ENCODE assay signal across 22 mouse cellular contexts in the genomic region with DNA sequence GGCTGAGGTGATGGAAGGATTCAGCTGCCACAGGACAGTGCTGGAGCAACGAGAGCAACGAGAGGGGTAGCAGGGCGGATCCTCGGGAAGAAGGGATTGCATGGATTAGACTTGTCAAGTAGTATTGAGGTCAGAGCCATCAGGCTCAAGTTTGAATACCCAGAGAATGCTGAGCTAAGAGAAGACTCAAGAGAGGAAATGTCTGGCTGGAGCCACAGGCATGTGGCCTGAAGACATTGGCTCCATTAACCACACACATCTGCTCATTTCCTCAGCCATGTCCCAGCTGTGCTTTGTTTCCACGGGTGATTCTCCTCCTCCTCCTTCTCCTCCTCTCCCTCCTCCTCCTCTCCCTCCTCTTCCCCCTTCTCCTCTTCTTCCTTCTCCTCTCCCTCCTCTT. TPM values are rescaled to one million over a fixed set of nuclear protein-coding genes. Genes with fewer than 3 reads are reported as not detected.
A peak's percentile ranks its signal among the peaks of the same experiment; 100 is the strongest.
DNase-seq lines count a peak whose midpoint lies in the region; ATAC-seq lines count a peak whose summit lies in the region.
"Had no signal": no experiment of that assay in that cellular context is flagged by ENCODE, and none has a peak within 500 bp of the region (broad histone marks: within the 10 kb centered on the region; RNA-seq: fewer than 3 reads in every experiment).

No protein-coding gene starts in this region.

- peak; percentile 56 for DNase-seq in embryonic facial prominence, embryonic 14.5 days (ENCODE audit: low spot score)
- DNase-seq in embryonic facial prominence, embryonic 10.5 days (ENCODE audit: low spot score) = no peak
- DNase-seq in kidney, postnatal 10 days = peak; percentile 44
- no peak for DNase-seq in kidney, adult 18-20 months
- peak; percentile 14 to 45 for DNase-seq in heart, postnatal 14 days
- DNase-seq in skeletal muscle tissue, adult 2 months (ENCODE audit: low read depth, low spot score) = peak; percentile 19
- DNase-seq in thymus, postnatal 4 days = no peak
- no peak for DNase-seq in urinary bladder, postnatal 36 days (ENCODE audit: low spot score in 2 of 2)
- DNase-seq: adrenal gland, postnatal 25 days; cerebellum, adult 8-10 months; lung, postnatal 4 days; thymus, adult 18-20 months had no signal

- intact Hi-C loops in heart, postnatal 14 days (cut with DNase I) = no loop called here

- no peaks in the 10 kb centered on the region for H3K27me3 ChIP-seq in embryonic facial prominence, embryonic 14.5 days (replicated peaks; ENCODE audit: control insufficient read depth, insufficient read depth, low read length)
- H3K27me3 ChIP-seq in embryonic facial prominence, embryonic 10.5 days (replicated peaks; ENCODE audit: low read depth, poor library complexity, severe bottlenecking) = no peaks in the 10 kb centered on the region
- H3K27me3 ChIP-seq: forebrain, embryonic 15.5 days; kidney, embryonic 15.5 days; midbrain, embryonic 15.5 days had no signal

- no peak overlapping the region for H3K4me2 ChIP-seq in embryonic facial prominence, embryonic 14.5 days (ENCODE audit: low read depth, low read length)
- H3K4me2 ChIP-seq: forebrain, embryonic 15.5 days; kidney, embryonic 15.5 days; midbrain, embryonic 15.5 days had no signal

- no peak overlapping the region for H3K4me3 ChIP-seq in embryonic facial prominence, embryonic 14.5 days (ENCODE audit: low read depth, low read length)
- no peak overlapping the region for H3K4me3 ChIP-seq in embryonic facial prominence, embryonic 10.5 days
- H3K4me3 ChIP-seq: forebrain, embryonic 15.5 days; kidney, embryonic 15.5 days; midbrain, embryonic 15.5 days had no signal

- no peak for ATAC-seq in embryonic facial prominence, embryonic 14.5 days (ENCODE audit: low read depth)
- ATAC-seq: forebrain, embryonic 15.5 days; hindbrain, embryonic 16.5 days; midbrain, embryonic 15.5 days had no signal

- 63% methylated on average over 5 of the region's 5 CpGs for WGBS in embryonic facial prominence, embryonic 14.5 days
- WGBS in embryonic facial prominence, embryonic 10.5 days = 72% methylated on average over 5 of the region's 5 CpGs

- peaks cover 12% of the 10 kb centered on the region; the same call in 1 of the 2 replicates for H3K4me1 ChIP-seq in embryonic facial prominence, embryonic 14.5 days (ENCODE audit: control insufficient read depth, insufficient read depth, low read length)
- H3K4me1 ChIP-seq in embryonic facial prominence, embryonic 10.5 days = peaks cover 32% of the 10 kb centered on the region
- H3K4me1 ChIP-seq: forebrain, embryonic 15.5 days had no signal

- H3K9ac ChIP-seq in embryonic facial prominence, embryonic 14.5 days (ENCODE audit: low read depth, low read length) = no peak overlapping the region
- H3K9ac ChIP-seq: forebrain, embryonic 15.5 days; kidney, embryonic 15.5 days; liver, embryonic 14.5 days; midbrain, embryonic 15.5 days had no signal

- H3K36me3 ChIP-seq in embryonic facial prominence, embryonic 14.5 days (ENCODE audit: control insufficient read depth, insufficient read depth, low read length) = no peaks in the 10 kb centered on the region
- no peaks in the 10 kb centered on the region for H3K36me3 ChIP-seq in embryonic facial prominence, embryonic 10.5 days (replicated peaks)
- H3K36me3 ChIP-seq: forebrain, embryonic 15.5 days; kidney, embryonic 15.5 days; midbrain, embryonic 15.5 days had no signal

- no peak overlapping the region for H3K27ac ChIP-seq in embryonic facial prominence, embryonic 14.5 days (replicated peaks; ENCODE audit: low read depth, low read length)
- H3K27ac ChIP-seq in embryonic facial prominence, embryonic 10.5 days (replicated peaks) = no peak overlapping the region
- H3K27ac ChIP-seq: forebrain, embryonic 15.5 days; kidney, embryonic 15.5 days; liver, embryonic 14.5 days; midbrain, embryonic 15.5 days had no signal

- H3K9me3 ChIP-seq in embryonic facial prominence, embryonic 14.5 days (ENCODE audit: control insufficient read depth, low read length) = no peaks in the 10 kb centered on the region
- no peaks in the 10 kb centered on the region for H3K9me3 ChIP-seq in embryonic facial prominence, embryonic 10.5 days
- H3K9me3 ChIP-seq: forebrain, embryonic 15.5 days; kidney, embryonic 15.5 days; midbrain, embryonic 15.5 days had no signal

RNA-seq across cellular contexts. Expression of gene Reg4, which starts 22.2 kb away (rescaled TPM):
- polyA plus RNA-seq in embryonic facial prominence, embryonic 14.5 days (2014; fragmentation: Nextera tagmentation; extraction: Ambion mirVana) = not detected in 2 replicates
- not detected in 2 replicates for polyA plus RNA-seq in embryonic facial prominence, embryonic 10.5 days (2016; fragmentation: Nextera tagmentation; extraction: Ambion mirVana)
- total RNA-seq in heart, postnatal 14 days (2021) = not detected
- total RNA-seq: adrenal gland, postnatal 25 days; CH12.LX; gastrocnemius, adult 8-10 months; layer of hippocampus, postnatal 14 days had no signal
- polyA plus RNA-seq: forebrain, embryonic 15.5 days; heart, embryonic 16.5 days; hindbrain, embryonic 16.5 days; limb, embryonic 11.5 days; liver, embryonic 14.5 days; midbrain, embryonic 15.5 days had no signal

RNA-seq across cellular contexts. Expression of gene Adam30, which starts 39.3 kb away (rescaled TPM):
- not detected in 2 replicates for polyA plus RNA-seq in embryonic facial prominence, embryonic 14.5 days (2014; fragmentation: Nextera tagmentation; extraction: Ambion mirVana)
- polyA plus RNA-seq in embryonic facial prominence, embryonic 10.5 days (2016; fragmentation: Nextera tagmentation; extraction: Ambion mirVana) = not detected in 2 replicates
- under 1 TPM in 1 of 2 experiments, not detected in 1; 0.15 TPM for total RNA-seq in heart, postnatal 14 days (2021)
- total RNA-seq: adrenal gland, postnatal 25 days; CH12.LX; gastrocnemius, adult 8-10 months; layer of hippocampus, postnatal 14 days had no signal
- polyA plus RNA-seq: forebrain, embryonic 15.5 days; heart, embryonic 16.5 days; hindbrain, embryonic 16.5 days; kidney, embryonic 15.5 days; limb, embryonic 11.5 days; liver, embryonic 14.5 days; midbrain, embryonic 15.5 days had no signal

Comparison
In these comparisons a context has a peak if more than half of its experiments do, and no peak if none do; other contexts are left out.
1. DNase-seq: peak in embryonic facial prominence, embryonic 14.5 days (single experiment), kidney, postnatal 10 days (single experiment), heart, postnatal 14 days (2 of 2) and skeletal muscle tissue, adult 2 months (single experiment); none in embryonic facial prominence, embryonic 10.5 days (single experiment), kidney, adult 18-20 months (single experiment), thymus, postnatal 4 days (single experiment) and urinary bladder, postnatal 36 days (0 of 2).